Mouse (Mus musculus): ENCODE measurements around the gene Galnt7. TPM values are rescaled to one million over a fixed set of nuclear protein-coding genes. Genes with fewer than 3 reads are reported as not detected.

Galnt7 gene
- polyA plus RNA-seq, 1 experiment from 2014 or later = 9.7 TPM

- WGBS = 77% methylated on average over 3 of the region's 3 CpGs
- Histone ChIP-seq H3K27ac (no peak overlapping the region), H3K9me3 (no peaks in the 10 kb centered on the region)
Measured at GRCm38 (mm10) chr8:57546834-57547233, 106.0 kb downstream of the Galnt7 start.

GRCm38 (mm10) chr8:57546401-57546800, 106.4 kb downstream of the Galnt7 start:
- no peak overlapping the region for H3K9ac ChIP-seq
- H3K4me1 ChIP-seq = no peaks in the 10 kb centered on the region
- no peak overlapping the region for H3K4me2 ChIP-seq
- H3K36me3 ChIP-seq (replicated peaks) = no peaks in the 10 kb centered on the region
- H3K27me3 ChIP-seq (replicated peaks) = no peaks in the 10 kb centered on the region
- no peak overlapping the region for H3K4me3 ChIP-seq
- WGBS = 82% methylated on average over 3 of the region's 3 CpGs
- no peaks in the 10 kb centered on the region for H3K9me3 ChIP-seq
- ATAC-seq (replicated peaks) = no peak
- no peak overlapping the region for H3K27ac ChIP-seq

More at GRCm38 (mm10) chr8:57546834-57547233, 106.0 kb downstream of the Galnt7 start:
- Histone ChIP-seq H3K4me1 (no peaks in the 10 kb centered on the region), H3K27me3 (replicated peaks) (no peaks in the 10 kb centered on the region), H3K36me3 (replicated peaks) (no peaks in the 10 kb centered on the region), H3K9ac (no peak overlapping the region), H3K4me2 (no peak overlapping the region), H3K4me3 (no peak overlapping the region)
- ATAC-seq (replicated peaks) = no peak

DNA sequence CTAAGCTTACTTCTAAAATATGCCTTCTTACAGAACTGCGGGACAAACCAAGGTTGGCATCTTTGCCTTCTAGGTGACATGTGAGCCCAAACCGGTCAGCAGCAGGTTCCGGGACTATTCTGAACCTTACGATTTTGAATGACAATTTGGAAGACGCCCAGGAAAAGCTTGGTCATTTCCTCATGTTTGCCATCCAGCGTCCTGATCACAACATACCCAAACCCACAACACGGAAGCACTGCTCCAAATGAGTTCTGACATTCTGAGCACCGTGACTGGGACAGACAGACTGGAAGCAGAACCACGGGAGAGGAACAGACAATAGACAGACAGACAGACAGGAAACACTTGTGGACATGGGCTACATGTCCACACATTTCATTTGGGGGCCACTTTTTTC, 111.4 kb downstream of the Galnt7 start:
- no peak overlapping the region for H3K4me2 ChIP-seq
- WGBS = 86% methylated on average over 9 of the region's 9 CpGs
- H3K27me3 ChIP-seq (replicated peaks) = no peaks in the 10 kb centered on the region
- no peak overlapping the region for H3K4me3 ChIP-seq
- no peaks in the 10 kb centered on the region for H3K36me3 ChIP-seq (replicated peaks)
- no peak overlapping the region for H3K27ac ChIP-seq
- H3K4me1 ChIP-seq = 0 out of 2 replicates have a peak, but pooled peaks cover 2% of the 10 kb centered on the region
- no peaks in the 10 kb centered on the region for H3K9me3 ChIP-seq
- H3K9ac ChIP-seq = no peak overlapping the region
- no peak for ATAC-seq (replicated peaks)

DNA sequence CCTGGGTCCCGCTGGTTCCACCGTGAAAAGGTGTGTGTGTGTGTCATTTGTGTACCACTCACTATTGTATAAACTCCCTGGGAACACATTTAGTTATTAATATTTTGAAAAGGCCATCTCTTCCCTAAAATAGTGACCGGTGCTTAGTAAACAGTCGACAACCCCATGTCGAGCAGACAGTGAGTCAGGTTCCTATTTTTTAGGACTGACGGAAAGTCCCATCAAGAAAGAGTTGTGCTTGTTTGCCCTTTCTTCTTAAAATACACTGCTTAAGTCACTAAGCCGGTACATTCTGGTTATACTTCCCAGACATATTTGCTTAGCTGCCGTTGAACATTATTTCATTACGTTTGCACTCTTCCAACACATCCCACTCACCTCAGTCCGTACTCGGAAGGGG, 111.9 kb downstream of the Galnt7 start:
- WGBS = 93% methylated on average over 11 of the region's 11 CpGs
- Histone ChIP-seq H3K4me3 (no peak overlapping the region), H3K4me2 (no peak overlapping the region), H3K36me3 (replicated peaks) (no peaks in the 10 kb centered on the region), H3K4me1 (0 out of 2 replicates have a peak, but pooled peaks cover 2% of the 10 kb centered on the region), H3K9ac (no peak overlapping the region), H3K27ac (no peak overlapping the region), H3K9me3 (no peaks in the 10 kb centered on the region), H3K27me3 (replicated peaks) (no peaks in the 10 kb centered on the region)
- no peak for ATAC-seq (replicated peaks)

DNA sequence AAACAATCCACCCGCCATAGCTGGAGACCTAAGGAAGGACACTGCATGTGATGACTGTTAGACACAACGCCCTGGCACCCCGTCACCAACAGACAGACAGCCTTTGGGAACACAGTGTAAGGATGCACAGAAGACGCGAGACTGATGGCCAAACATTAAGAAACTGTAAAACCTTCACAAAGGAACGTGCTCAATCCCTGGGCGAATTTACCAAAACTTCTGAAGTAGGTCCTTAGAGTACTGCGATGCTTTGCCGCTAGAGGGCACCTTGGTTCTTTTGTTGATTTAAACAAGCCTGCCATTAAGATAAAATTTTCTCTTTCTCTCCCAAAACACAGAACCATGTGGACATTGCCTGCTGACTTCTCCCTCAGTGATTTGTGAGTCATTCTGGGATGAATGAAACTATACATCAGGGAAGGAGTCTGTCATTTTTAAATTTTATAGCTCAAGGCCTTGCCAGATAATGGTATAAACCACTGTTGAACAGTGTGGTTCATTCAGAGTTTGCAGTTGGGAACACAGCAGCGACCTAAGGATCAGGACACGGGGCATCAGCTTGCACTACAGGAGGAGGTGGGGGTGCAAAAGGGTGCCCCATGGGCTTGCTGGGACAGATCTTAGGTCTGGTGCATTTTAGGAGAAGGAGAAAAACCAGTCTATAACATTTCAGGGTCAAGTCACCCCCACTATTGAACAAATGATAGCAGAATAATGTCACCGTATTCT, 112.6 kb downstream of the Galnt7 start:
- Histone ChIP-seq H3K27ac (no peak overlapping the region), H3K4me2 (no peak overlapping the region), H3K27me3 (replicated peaks) (no peaks in the 10 kb centered on the region), H3K9ac (no peak overlapping the region), H3K9me3 (no peaks in the 10 kb centered on the region), H3K4me3 (no peak overlapping the region), H3K36me3 (replicated peaks) (no peaks in the 10 kb centered on the region), H3K4me1 (0 out of 2 replicates have a peak, but pooled peaks cover 2% of the 10 kb centered on the region)
- ATAC-seq (replicated peaks) = peak; percentile 73
- WGBS = 44% methylated on average over 12 of the region's 12 CpGs

DNA sequence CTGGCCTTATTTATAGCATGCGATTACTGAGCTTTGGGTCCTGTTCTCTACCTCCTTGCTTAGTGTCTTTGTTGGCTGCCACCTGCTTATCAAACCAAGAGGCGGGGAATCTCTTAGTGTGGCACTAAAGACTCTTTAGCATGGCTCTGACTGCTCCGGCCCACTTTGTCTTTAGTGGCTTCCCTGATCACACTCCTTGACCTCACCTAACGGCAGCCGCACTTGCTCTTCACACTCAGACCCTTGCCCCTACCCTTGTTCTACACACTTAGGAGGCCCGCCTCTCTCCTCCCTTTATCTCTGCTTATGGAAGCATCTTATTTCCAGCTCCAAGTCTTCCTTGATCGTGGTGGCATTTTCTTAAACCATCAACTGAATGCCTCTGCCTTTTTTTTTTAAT, 114.2 kb downstream of the Galnt7 start:
- ATAC-seq (replicated peaks) = no peak
- Histone ChIP-seq H3K27me3 (replicated peaks) (no peaks in the 10 kb centered on the region), H3K4me2 (no peak overlapping the region), H3K4me1 (0 out of 2 replicates have a peak, but pooled peaks cover 2% of the 10 kb centered on the region), H3K27ac (no peak overlapping the region), H3K36me3 (replicated peaks) (no peaks in the 10 kb centered on the region), H3K9me3 (no peaks in the 10 kb centered on the region), H3K4me3 (no peak overlapping the region), H3K9ac (no peak overlapping the region)
- 88% methylated on average over 7 of the region's 7 CpGs for WGBS

DNA sequence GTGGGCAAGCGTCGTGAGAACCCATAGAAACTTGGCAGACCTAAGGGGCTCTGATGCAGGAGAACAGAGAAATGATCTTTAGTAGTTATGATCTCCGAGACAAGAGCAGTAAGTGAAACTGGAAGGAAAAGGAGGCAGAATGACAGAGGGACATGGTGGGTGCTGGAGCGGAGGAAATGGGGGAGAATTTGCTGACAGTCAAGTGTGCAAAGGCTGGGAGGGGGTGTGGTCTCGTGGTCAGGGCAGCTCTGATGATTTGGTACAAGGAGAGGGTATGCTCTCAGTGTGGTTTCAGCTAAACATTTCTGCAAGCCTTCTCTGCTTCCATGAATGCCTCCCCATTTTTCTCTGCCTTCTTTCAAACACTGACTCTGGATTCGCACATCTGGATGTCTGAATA, 116.7 kb downstream of the Galnt7 start:
- Histone ChIP-seq H3K4me3 (no peak overlapping the region), H3K9me3 (no peaks in the 10 kb centered on the region), H3K27me3 (replicated peaks) (no peaks in the 10 kb centered on the region), H3K27ac (no peak overlapping the region), H3K4me2 (no peak overlapping the region), H3K9ac (no peak overlapping the region; the same call in 1 of the 2 replicates), H3K36me3 (replicated peaks) (no peaks in the 10 kb centered on the region), H3K4me1 (0 out of 2 replicates have a peak, but pooled peaks cover 2% of the 10 kb centered on the region)
- 97% methylated on average over 6 of the region's 6 CpGs for WGBS
- ATAC-seq (replicated peaks) = no peak

- 70% methylated on average over 4 of the region's 4 CpGs for WGBS
- H3K36me3 ChIP-seq (replicated peaks) = no peaks in the 10 kb centered on the region
- no peaks in the 10 kb centered on the region for H3K9me3 ChIP-seq
- ATAC-seq (replicated peaks) = no peak
- H3K4me2 ChIP-seq = no peak overlapping the region
- no peaks in the 10 kb centered on the region for H3K27me3 ChIP-seq (replicated peaks)
- H3K4me1 ChIP-seq = no peaks in the 10 kb centered on the region
- no peak overlapping the region for H3K27ac ChIP-seq
- no peak overlapping the region for H3K4me3 ChIP-seq
- no peak overlapping the region for H3K9ac ChIP-seq
Measured at GRCm38 (mm10) chr8:57534495-57534894, 118.3 kb downstream of the Galnt7 start.

DNA sequence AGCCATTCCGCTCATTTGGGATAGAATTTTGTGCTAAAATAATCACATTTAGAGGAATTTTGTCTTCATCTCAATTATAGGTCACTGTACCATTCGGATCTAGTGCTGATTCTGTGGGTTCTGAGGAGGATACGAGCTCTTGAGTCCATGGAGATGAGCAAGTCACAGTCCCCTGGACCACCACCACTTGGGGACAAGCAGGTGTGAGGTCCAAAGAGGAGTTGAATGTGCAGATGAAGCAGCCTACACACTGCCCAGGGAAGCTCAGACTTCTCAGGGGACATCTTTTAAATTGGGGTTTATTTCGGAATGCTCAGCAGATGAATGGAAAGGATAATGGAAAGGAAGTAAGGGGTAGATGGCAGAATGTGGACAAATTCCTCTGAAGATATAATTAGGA, 119.7 kb downstream of the Galnt7 start:
- H3K4me1 ChIP-seq = no peaks in the 10 kb centered on the region
- no peak overlapping the region for H3K4me3 ChIP-seq
- no peaks in the 10 kb centered on the region for H3K27me3 ChIP-seq (replicated peaks)
- no peaks in the 10 kb centered on the region for H3K9me3 ChIP-seq
- no peaks in the 10 kb centered on the region for H3K36me3 ChIP-seq (replicated peaks)
- H3K27ac ChIP-seq = no peak overlapping the region
- WGBS = 94% methylated on average over 4 of the region's 4 CpGs
- no peak overlapping the region for H3K4me2 ChIP-seq
- ATAC-seq (replicated peaks) = no peak
- no peak overlapping the region for H3K9ac ChIP-seq

- H3K4me2 ChIP-seq = no peak overlapping the region
- no peak overlapping the region for H3K27ac ChIP-seq
- ATAC-seq (replicated peaks) = no peak
- H3K4me3 ChIP-seq = no peak overlapping the region
- H3K36me3 ChIP-seq (replicated peaks) = no peaks in the 10 kb centered on the region
- no peak overlapping the region for H3K9ac ChIP-seq
- no peaks in the 10 kb centered on the region for H3K27me3 ChIP-seq (replicated peaks)
- WGBS = 71% methylated on average over 2 of the region's 2 CpGs
- H3K9me3 ChIP-seq = no peaks in the 10 kb centered on the region
- no peaks in the 10 kb centered on the region for H3K4me1 ChIP-seq
Measured at GRCm38 (mm10) chr8:57532223-57532622, 120.6 kb downstream of the Galnt7 start.

GRCm38 (mm10) chr8:57530666-57531349, 122.0 kb downstream of the Galnt7 start:
- no peak overlapping the region for H3K27ac ChIP-seq
- H3K9me3 ChIP-seq = no peaks in the 10 kb centered on the region
- peak; percentile 80 for ATAC-seq (replicated peaks)
- H3K4me1 ChIP-seq = no peaks in the 10 kb centered on the region
- WGBS = 27% methylated on average over 15 of the region's 15 CpGs
- no peak overlapping the region for H3K4me3 ChIP-seq
- H3K27me3 ChIP-seq (replicated peaks) = no peaks in the 10 kb centered on the region
- H3K4me2 ChIP-seq = no peak overlapping the region
- H3K9ac ChIP-seq = no peak overlapping the region
- no peaks in the 10 kb centered on the region for H3K36me3 ChIP-seq (replicated peaks)

- 83% methylated on average over 13 of the region's 13 CpGs for WGBS
- Histone ChIP-seq H3K9ac (no peak overlapping the region), H3K27ac (no peak overlapping the region), H3K27me3 (replicated peaks) (no peaks in the 10 kb centered on the region), H3K36me3 (replicated peaks) (no peaks in the 10 kb centered on the region), H3K4me3 (no peak overlapping the region), H3K4me2 (no peak overlapping the region), H3K4me1 (no peaks in the 10 kb centered on the region), H3K9me3 (no peaks in the 10 kb centered on the region)
- ATAC-seq (replicated peaks) = no peak
Measured at GRCm38 (mm10) chr8:57530238-57530637, 122.6 kb downstream of the Galnt7 start.

DNA sequence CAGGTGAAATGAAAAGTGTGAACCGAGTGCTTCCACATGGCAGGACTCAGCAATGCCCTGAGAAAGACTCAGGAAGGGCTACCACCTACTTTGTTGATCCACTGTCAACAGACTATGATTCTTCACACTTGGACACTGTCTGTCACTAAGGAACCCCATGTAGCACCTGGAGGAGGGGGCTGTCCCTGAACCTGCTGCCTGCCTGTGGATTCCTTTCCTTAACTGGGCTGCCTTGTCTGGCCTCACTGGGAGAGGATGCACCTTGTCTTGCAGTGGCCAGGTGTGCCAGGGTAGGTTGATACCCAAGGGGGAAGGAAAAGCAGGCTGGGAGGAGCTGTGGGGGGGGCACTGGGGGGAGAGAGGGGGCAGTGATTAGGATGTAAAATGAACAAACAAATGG, 124.8 kb downstream of the Galnt7 start:
- Histone ChIP-seq H3K9me3 (no peaks in the 10 kb centered on the region), H3K4me2 (no peak overlapping the region), H3K27ac (no peak overlapping the region), H3K9ac (no peak overlapping the region), H3K4me3 (no peak overlapping the region), H3K27me3 (replicated peaks) (no peaks in the 10 kb centered on the region), H3K4me1 (no peaks in the 10 kb centered on the region), H3K36me3 (replicated peaks) (no peaks in the 10 kb centered on the region)
- WGBS = 100% methylated on average over 1 of the region's 1 CpGs
- no peak for ATAC-seq (replicated peaks)

Measured in midbrain, embryonic 15.5 days (tissue).